Mouse (Mus musculus) limb, embryonic 14.5 days (tissue): ENCODE results near the gene Duxf3. TPM values are rescaled to one million over a fixed set of nuclear protein-coding genes. Genes with fewer than 3 reads are reported as not detected.
A peak's percentile ranks its signal among the peaks of the same experiment; 100 is the strongest.
"Not testable (repeated sequence)": the region's sequence is repeated elsewhere in the genome, so short reads cannot be mapped to it uniquely, and the experiment has no call there.

Source experiments
- ATAC-seq: fragments of 200-750 bp; cut with Nextera tagmentation; 2 replicates; pipeline ENCODE4 v1.8.0; 2017; ENCODE audit warnings: low read depth, moderate number of reproducible peaks, moderate TSS enrichment; ENCODE audit not compliant: low FRiP score
- DNase-seq: peaks from one replicate; pipeline ENCODE4 v3.0.0-alpha.2; 2015; ENCODE audit warnings: low spot score
- H3K27ac ChIP-seq: fragments of 300-500 bp; sonication (generic); replicated peaks from 2 replicates; pipeline ENCODE4 v1.5.1; 2014; ENCODE audit warnings: low read depth, mild to moderate bottlenecking, low read length, moderate library complexity, mixed read lengths
- H3K27me3 ChIP-seq: fragments of 300-500 bp; sonication (generic); 2 replicates; pipeline ENCODE4 v1.6.1; 2014; ENCODE audit warnings: low read length, mixed read lengths; ENCODE audit not compliant: control insufficient read depth, insufficient read depth
- H3K36me3 ChIP-seq: fragments of 300-500 bp; sonication (generic); 2 replicates; pipeline ENCODE4 v1.6.1; 2014; ENCODE audit warnings: mild to moderate bottlenecking, low read length, moderate library complexity, mixed read lengths; ENCODE audit not compliant: control insufficient read depth, insufficient read depth
- H3K4me1 ChIP-seq: fragments of 300-500 bp; sonication (generic); 2 replicates; pipeline ENCODE4 v1.6.1; 2014; ENCODE audit warnings: antibody characterized with exemption, low read length, mixed read lengths; ENCODE audit not compliant: control insufficient read depth, insufficient read depth
- H3K4me2 ChIP-seq: fragments of 300-500 bp; sonication (generic); replicated peaks from 2 replicates; pipeline ENCODE4 v1.6.1; 2014; ENCODE audit warnings: low read depth, mild to moderate bottlenecking, low read length, moderate library complexity; ENCODE audit not compliant: severe bottlenecking
- H3K4me3 ChIP-seq: fragments of 300-500 bp; sonication (generic); replicated peaks from 2 replicates; pipeline ENCODE4 v1.5.1; 2014; ENCODE audit warnings: low read length
- H3K9ac ChIP-seq: fragments of 300-500 bp; sonication (generic); 2 replicates; pipeline ENCODE4 v1.6.1; 2014; ENCODE audit warnings: mild to moderate bottlenecking, low read depth, low read length, moderate library complexity; ENCODE audit not compliant: severe bottlenecking
- H3K9me3 ChIP-seq: fragments of 300-500 bp; sonication (generic); 2 replicates; pipeline ENCODE4 v1.6.1; 2016; ENCODE audit warnings: low read length; ENCODE audit not compliant: control insufficient read depth
- POLR2A ChIP-seq: fragments of 200-500 bp; IDR thresholded peaks from 2 replicates; pipeline ENCODE4 v1.8.0; 2012; ENCODE audit warnings: inconsistent platforms, mild to moderate bottlenecking, moderate library complexity, borderline replicate concordance; ENCODE audit not compliant: insufficient read depth, insufficient read length; ENCODE audit errors: extremely low read depth
- WGBS: fragments of 180-500 bp; shearing (Covaris S2); extraction: QIAGEN DNeasy Blood & Tissue Kit; methylation state at CpG from one replicate; pipeline ENCODE4 v1.1.7; 2014; 5-methylcytosine and 5-hydroxymethylcytosine counted together
- polyA plus RNA-seq, 2 experiments: library from polyadenylated mRNA; depleted of rRNA in 1 of 2; stranded (reverse) in 1 of 2; unstranded in 1 of 2; fragments of >200 nt; fragmentation: Nextera tagmentation in 1 of 2; extraction: Ambion mirVana in 1 of 2; gene quantifications; 2 replicates each; pipeline versions ENCODE4 v1.2.1 to v1.2.3; 2012 to 2014

Gene Duxf3
- polyA plus RNA-seq (2012; rRNA removed) (not detected in 2 replicates), polyA plus RNA-seq (2014; fragmentation: Nextera tagmentation; extraction: Ambion mirVana) (not detected in 2 replicates)

- DNase-seq = not testable (repeated sequence)
- ATAC-seq = peak; percentile 31
Observed at GRCm38 (mm10) chr10:58232641-58232969, at the start of gene Duxf3. Gene Duxf3 (minus strand): TSS chr10:58232675.

GRCm38 (mm10) chr10:58282238-58282637 is 49.8 kb upstream of the Duxf3 start:
- 80% methylated on average over 7 of the region's 7 CpGs for WGBS
- Histone ChIP-seq H3K27me3 (no peaks in the 10 kb centered on the region), H3K9ac (no peak overlapping the region), H3K4me3 (no peak overlapping the region), H3K27ac (no peak overlapping the region), H3K9me3 (no peaks in the 10 kb centered on the region), H3K36me3 (peaks cover 58% of the 10 kb centered on the region), H3K4me2 (no peak overlapping the region), H3K4me1 (no peaks in the 10 kb centered on the region)
- no peak for TF ChIP-seq POLR2A
- no peak for DNase-seq
- ATAC-seq = no peak

More at GRCm38 (mm10) chr10:58232641-58232969, at the start of gene Duxf3:
- not testable (repeated sequence) for H3K36me3 ChIP-seq, H3K4me3 ChIP-seq, H3K27ac ChIP-seq, H3K27me3 ChIP-seq, H3K4me1 ChIP-seq, H3K4me2 ChIP-seq, H3K9ac ChIP-seq
- WGBS = 80% methylated on average over 5 of the region's 8 CpGs
- peaks cover 11% of the 10 kb centered on the region for H3K9me3 ChIP-seq

- ATAC-seq (no peak), DNase-seq (no peak)
- Histone ChIP-seq H3K4me3 (no peak overlapping the region), H3K27me3 (no peaks in the 10 kb centered on the region), H3K4me1 (peaks cover 12% of the 10 kb centered on the region; the same call in 1 of the 2 replicates), H3K27ac (no peak overlapping the region), H3K9ac (no peak overlapping the region), H3K9me3 (no peaks in the 10 kb centered on the region), H3K4me2 (no peak overlapping the region), H3K36me3 (peaks cover 51% of the 10 kb centered on the region)
- WGBS = 54% methylated on average over 5 of the region's 5 CpGs
- no peak for TF ChIP-seq POLR2A
Observed at GRCm38 (mm10) chr10:58258466-58258865, 26.0 kb upstream of the Duxf3 start.

GRCm38 (mm10) chr10:58255954-58256353 is 23.5 kb upstream of the Duxf3 start:
- DNase-seq (no peak), ATAC-seq (no peak)
- peak overlapping the region; percentile 75 for H3K9ac ChIP-seq

GRCm38 (mm10) chr10:58255213-58255892 is 22.9 kb upstream of the Duxf3 start, which contains the start of gene Gcc2:
Gene Gcc2 (plus strand): TSS chr10:58255497.
- peak; percentile 43; the same call in 1 of the 2 replicates for TF ChIP-seq POLR2A

More at GRCm38 (mm10) chr10:58255954-58256353, 23.5 kb upstream of the Duxf3 start:
- H3K27me3 ChIP-seq = no peaks in the 10 kb centered on the region
- H3K27ac ChIP-seq = peak overlapping the region; percentile 63; the same call in 1 of the 2 replicates
- no peak for TF ChIP-seq POLR2A
- WGBS = 2% methylated on average over 4 of the region's 4 CpGs
- peak overlapping the region; percentile 79 for H3K4me3 ChIP-seq
- peaks cover 12% of the 10 kb centered on the region; the same call in 1 of the 2 replicates for H3K4me1 ChIP-seq
- peak overlapping the region; percentile 54 for H3K4me2 ChIP-seq
- no peaks in the 10 kb centered on the region for H3K9me3 ChIP-seq
- peaks cover 31% of the 10 kb centered on the region for H3K36me3 ChIP-seq

More at GRCm38 (mm10) chr10:58255213-58255892, 22.9 kb upstream of the Duxf3 start, which contains the start of gene Gcc2:
- Histone ChIP-seq H3K9me3 (no peaks in the 10 kb centered on the region), H3K4me3 (peak within 1 kb of the TSS; percentile 79), H3K9ac (peak within 1 kb of the TSS; percentile 75), H3K36me3 (peaks cover 27% of the 10 kb centered on the region), H3K27ac (peak within 1 kb of the TSS; percentile 63; the same call in 1 of the 2 replicates), H3K4me2 (peak within 1 kb of the TSS; percentile 54), H3K4me1 (peaks cover 12% of the 10 kb centered on the region; the same call in 1 of the 2 replicates), H3K27me3 (no peaks in the 10 kb centered on the region)
- DNase-seq = peak; percentile 90
- ATAC-seq = peak; percentile 96
- 0% methylated on average over 27 of the region's 58 CpGs for WGBS
